19 mouse cellular contexts compared by ENCODE assay signal in the genomic region with DNA sequence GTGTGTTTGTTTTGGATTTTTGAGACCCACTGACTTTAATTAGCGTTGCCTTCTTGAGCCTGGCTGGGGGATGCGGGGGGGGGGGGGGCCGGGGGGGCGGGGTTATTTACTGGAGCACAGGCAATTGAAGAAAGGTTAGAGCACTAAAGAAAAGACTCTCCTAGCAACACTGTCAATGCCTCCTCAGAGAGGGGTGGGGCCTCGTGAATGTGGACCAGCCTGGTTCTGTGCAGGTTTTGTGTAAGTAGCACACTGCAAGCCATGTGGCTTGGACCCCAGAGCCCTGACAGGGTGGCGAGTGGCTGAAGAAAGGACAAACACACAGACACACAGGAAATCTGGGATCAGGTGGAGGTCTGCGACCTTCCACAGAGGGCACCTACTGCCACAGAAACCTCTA.
DNase-seq lines count a peak whose midpoint lies in the region; ATAC-seq lines count a peak whose summit lies in the region.
"Had no signal": no experiment of that assay in that cellular context is flagged by ENCODE, and none has a peak within 500 bp of the region (broad histone marks: within the 10 kb centered on the region; RNA-seq: fewer than 3 reads in every experiment).

No protein-coding gene starts in this region.

- ATAC-seq in midbrain, embryonic 16.5 days, result no peak
- ATAC-seq in hindbrain, embryonic 14.5 days (ENCODE audit: low FRiP score), result peak; percentile 16; the same call in 1 of the 2 replicates
- ATAC-seq in neural tube, embryonic 13.5 days (ENCODE audit: low read depth), result peak; percentile 32; the same call in 1 of the 2 replicates
- ATAC-seq: activated CD4-positive, CD25-positive, alpha-beta regulatory T cell, adult 4 months; lung, postnatal 0 days; Patski had no signal

- intact Hi-C loops in heart, postnatal 10 days (cut with DNase I), result no loop called here

- H3K4me1 ChIP-seq in heart, embryonic 10.5 days, result peaks cover 31% of the 10 kb centered on the region
- peaks cover 25% of the 10 kb centered on the region for H3K4me1 ChIP-seq in midbrain, embryonic 10.5 days
- peaks cover 9% of the 10 kb centered on the region for H3K4me1 ChIP-seq in midbrain, embryonic 16.5 days (ENCODE audit: control insufficient read depth, insufficient read depth, low read length)
- peaks cover 14% of the 10 kb centered on the region for H3K4me1 ChIP-seq in hindbrain, embryonic 14.5 days (replicated peaks; ENCODE audit: control insufficient read depth, insufficient read depth, low read length)
- H3K4me1 ChIP-seq in neural tube, embryonic 13.5 days (replicated peaks), result peaks cover 13% of the 10 kb centered on the region
- H3K4me1 ChIP-seq: stomach, embryonic 15.5 days had no signal

- H3K27ac ChIP-seq in heart, embryonic 10.5 days, result peak overlapping the region; percentile 87
- peak overlapping the region; percentile 70 for H3K27ac ChIP-seq in midbrain, embryonic 10.5 days (replicated peaks)
- H3K27ac ChIP-seq in midbrain, embryonic 16.5 days (ENCODE audit: low read length), result no peak overlapping the region
- no peak overlapping the region for H3K27ac ChIP-seq in hindbrain, embryonic 14.5 days
- no peak overlapping the region for H3K27ac ChIP-seq in neural tube, embryonic 13.5 days (replicated peaks)
- H3K27ac ChIP-seq: embryonic facial prominence, embryonic 15.5 days; heart, adult 2 months; liver, embryonic 15.5 days; stomach, embryonic 15.5 days had no signal

- 50% methylated on average over 7 of the region's 7 CpGs for WGBS in heart, embryonic 10.5 days
- WGBS in midbrain, embryonic 10.5 days, result 29% methylated on average over 7 of the region's 7 CpGs
- 15% methylated on average over 7 of the region's 7 CpGs for WGBS in midbrain, embryonic 16.5 days
- WGBS in hindbrain, embryonic 14.5 days, result 9% methylated on average over 7 of the region's 7 CpGs
- 23% methylated on average over 7 of the region's 7 CpGs for WGBS in neural tube, embryonic 13.5 days

- H3K9me3 ChIP-seq in heart, embryonic 10.5 days, result no peaks in the 10 kb centered on the region
- H3K9me3 ChIP-seq in midbrain, embryonic 10.5 days (replicated peaks), result no peaks in the 10 kb centered on the region
- H3K9me3 ChIP-seq in midbrain, embryonic 16.5 days (replicated peaks; ENCODE audit: control insufficient read depth, low read length, poor library complexity, severe bottlenecking), result no peaks in the 10 kb centered on the region
- H3K9me3 ChIP-seq in hindbrain, embryonic 14.5 days (ENCODE audit: control insufficient read depth, low read length), result no peaks in the 10 kb centered on the region
- H3K9me3 ChIP-seq in neural tube, embryonic 13.5 days, result no peaks in the 10 kb centered on the region
- H3K9me3 ChIP-seq: embryonic facial prominence, embryonic 15.5 days; liver, embryonic 15.5 days; stomach, embryonic 15.5 days had no signal

- no peak for DNase-seq in heart, embryonic 10.5 days (ENCODE audit: low spot score)
- DNase-seq in heart, postnatal 10 days, result no peak
- no peak for DNase-seq in midbrain, embryonic 10.5 days (ENCODE audit: low spot score)
- DNase-seq in hindbrain, embryonic 14.5 days (ENCODE audit: low spot score), result no peak
- DNase-seq in right cerebral cortex, postnatal 25 days, result no peak
- DNase-seq: adrenal gland, postnatal 14 days; cerebellum, adult 8-10 months; heart, adult 2 months; kidney, adult 11 months; kidney, postnatal 14 days; thymus, adult 2 months had no signal

- H3K4me3 ChIP-seq in heart, embryonic 10.5 days, result no peak overlapping the region
- H3K4me3 ChIP-seq in midbrain, embryonic 10.5 days, result no peak overlapping the region
- H3K4me3 ChIP-seq in midbrain, embryonic 16.5 days (ENCODE audit: low read depth, low read length), result no peak overlapping the region
- no peak overlapping the region for H3K4me3 ChIP-seq in hindbrain, embryonic 14.5 days (replicated peaks; ENCODE audit: low read length)
- no peak overlapping the region for H3K4me3 ChIP-seq in neural tube, embryonic 13.5 days
- H3K4me3 ChIP-seq: embryonic facial prominence, embryonic 15.5 days; heart, adult 2 months; liver, embryonic 15.5 days; stomach, embryonic 15.5 days had no signal

- no peak overlapping the region for H3K4me2 ChIP-seq in midbrain, embryonic 16.5 days (ENCODE audit: low read length)
- no peak overlapping the region for H3K4me2 ChIP-seq in hindbrain, embryonic 14.5 days (replicated peaks)
- H3K4me2 ChIP-seq in neural tube, embryonic 13.5 days, result no peak overlapping the region
- H3K4me2 ChIP-seq: embryonic facial prominence, embryonic 15.5 days; liver, embryonic 15.5 days; stomach, embryonic 15.5 days had no signal

- H3K36me3 ChIP-seq in heart, embryonic 10.5 days, result no peaks in the 10 kb centered on the region
- H3K36me3 ChIP-seq in midbrain, embryonic 10.5 days, result no peaks in the 10 kb centered on the region
- H3K36me3 ChIP-seq in midbrain, embryonic 16.5 days (ENCODE audit: control insufficient read depth, insufficient read depth, low read length), result no peaks in the 10 kb centered on the region
- H3K36me3 ChIP-seq in hindbrain, embryonic 14.5 days (replicated peaks; ENCODE audit: control insufficient read depth, insufficient read depth), result no peaks in the 10 kb centered on the region
- no peaks in the 10 kb centered on the region for H3K36me3 ChIP-seq in neural tube, embryonic 13.5 days
- H3K36me3 ChIP-seq: embryonic facial prominence, embryonic 15.5 days; liver, embryonic 15.5 days; stomach, embryonic 15.5 days had no signal

- no peak overlapping the region for H3K9ac ChIP-seq in midbrain, embryonic 16.5 days (ENCODE audit: low read depth, low read length)
- no peak overlapping the region for H3K9ac ChIP-seq in hindbrain, embryonic 14.5 days
- no peak overlapping the region for H3K9ac ChIP-seq in neural tube, embryonic 13.5 days
- H3K9ac ChIP-seq: embryonic facial prominence, embryonic 15.5 days; liver, embryonic 15.5 days; stomach, embryonic 15.5 days had no signal

- H3K27me3 ChIP-seq in heart, embryonic 10.5 days (ENCODE audit: insufficient read depth, poor library complexity, severe bottlenecking), result no peaks in the 10 kb centered on the region
- no peaks in the 10 kb centered on the region for H3K27me3 ChIP-seq in midbrain, embryonic 10.5 days (ENCODE audit: low read depth, poor library complexity, severe bottlenecking)
- no peaks in the 10 kb centered on the region for H3K27me3 ChIP-seq in midbrain, embryonic 16.5 days (ENCODE audit: control insufficient read depth, insufficient read depth, low read depth, low read length)
- H3K27me3 ChIP-seq in hindbrain, embryonic 14.5 days (ENCODE audit: control insufficient read depth, insufficient read depth, low read length), result no peaks in the 10 kb centered on the region
- H3K27me3 ChIP-seq in neural tube, embryonic 13.5 days, result no peaks in the 10 kb centered on the region
- H3K27me3 ChIP-seq: embryonic facial prominence, embryonic 15.5 days; Patski; stomach, embryonic 15.5 days had no signal

Comparison
In these comparisons a context has a peak if more than half of its experiments do, and no peak if none do; other contexts are left out.
1. H3K27ac ChIP-seq: peak in heart, embryonic 10.5 days (single experiment) and midbrain, embryonic 10.5 days (single experiment); none in midbrain, embryonic 16.5 days (single experiment), hindbrain, embryonic 14.5 days (single experiment) and neural tube, embryonic 13.5 days (single experiment).